Mouse (Mus musculus) cortical plate, adult 2 months (tissue): ENCODE data around the gene Mcl1.

Source experiments
- CTCF ChIP-seq: fragments of 200-500 bp; IDR thresholded peaks from 2 replicates; pipeline ENCODE4 v1.5.1; 2011; ENCODE audit warnings: mild to moderate bottlenecking, control low read depth, low read length; ENCODE audit not compliant: insufficient read depth; ENCODE audit errors: extremely low read depth
- POLR2A ChIP-seq: fragments of 200-500 bp; IDR thresholded peaks from 2 replicates; pipeline ENCODE4 v1.6.1; 2011; ENCODE audit warnings: mild to moderate bottlenecking, low read length, control low read depth; ENCODE audit not compliant: insufficient read depth; ENCODE audit errors: extremely low read depth

GRCm38 (mm10) chr3:95679551-95679950 lies 21.0 kb downstream of the Mcl1 start:
- TF ChIP-seq POLR2A (no peak), CTCF (no peak)
